Comparison of ENCODE assay signal across 16 mouse cellular contexts in the genomic region with DNA sequence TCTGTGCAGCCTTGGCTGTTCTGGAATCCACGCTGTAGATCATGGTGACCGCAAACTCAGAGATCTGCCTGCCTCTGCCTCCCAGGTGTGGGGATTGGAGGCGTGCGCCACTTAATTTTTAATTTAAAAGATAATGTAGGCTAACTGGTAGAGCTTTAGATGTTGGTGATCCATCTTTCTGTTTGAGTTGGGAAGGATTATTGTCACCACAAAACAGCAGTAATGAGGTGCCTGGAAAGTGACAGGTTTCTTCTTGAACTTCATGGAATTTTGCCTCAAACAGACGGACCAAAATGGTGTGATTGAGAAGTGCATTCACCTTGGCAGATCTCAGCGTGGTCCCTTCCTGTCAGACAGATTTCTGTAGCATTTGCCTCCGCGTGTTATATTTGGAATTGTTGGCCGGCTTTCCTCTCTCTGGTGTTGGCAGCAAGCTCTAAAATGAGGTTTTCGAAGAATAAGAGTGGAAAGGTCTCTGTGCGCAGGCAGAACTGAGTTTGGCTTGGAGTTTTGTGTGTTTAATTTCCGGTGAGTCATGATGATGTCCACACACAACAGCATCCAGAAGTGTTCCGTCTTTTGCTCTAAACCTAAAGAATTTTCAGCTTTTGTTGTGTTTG. TPM values are rescaled to one million over a fixed set of nuclear protein-coding genes. Genes with fewer than 3 reads are reported as not detected.
A peak's percentile ranks its signal among the peaks of the same experiment; 100 is the strongest.
DNase-seq lines count a peak whose midpoint lies in the region; ATAC-seq and TF ChIP-seq lines count a peak whose summit lies in the region.
"Had no signal": no experiment of that assay in that cellular context is flagged by ENCODE, and none has a peak within 500 bp of the region (broad histone marks: within the 10 kb centered on the region; RNA-seq: fewer than 3 reads in every experiment).

No protein-coding gene starts in this region.

- peak; percentile 38 for DNase-seq in heart, adult 8-10 months (ENCODE audit: low spot score)
- DNase-seq in lung, postnatal 0 days (ENCODE audit: low spot score): peak; percentile 61
- no peak for DNase-seq in lung, postnatal 14 days
- peak; percentile 56 to 65 for DNase-seq in cerebellum, postnatal 36 days
- DNase-seq in urinary bladder, adult 18-20 months (ENCODE audit: low spot score in 2 of 2): no peak
- DNase-seq: lung, adult 18-20 months had no signal

- no peak overlapping the region for H3K4me2 ChIP-seq in heart, embryonic 12.5 days
- no peak overlapping the region for H3K4me2 ChIP-seq in lung, postnatal 0 days (replicated peaks; ENCODE audit: low read depth, low read length)
- no peak overlapping the region for H3K4me2 ChIP-seq in midbrain, embryonic 15.5 days
- H3K4me2 ChIP-seq: embryonic facial prominence, embryonic 13.5 days; hindbrain, embryonic 12.5 days; kidney, embryonic 15.5 days had no signal

- TF ChIP-seq EP300 in lung, postnatal 0 days (IDR thresholded peaks at IDR 0.05): no peak; the same call in 1 of the 2 replicates

- H3K27ac ChIP-seq in heart, embryonic 12.5 days (ENCODE audit: poor library complexity, severe bottlenecking): no peak overlapping the region
- H3K27ac ChIP-seq in lung, postnatal 0 days (ENCODE audit: low read length): no peak overlapping the region
- 0 out of 2 replicates have a peak overlapping the region, but pooled peaks have one; percentile 19 for H3K27ac ChIP-seq in bone marrow macrophage, adult 2 months (ENCODE audit: insufficient read depth, low read depth, low read length)
- H3K27ac ChIP-seq in midbrain, embryonic 15.5 days: no peak overlapping the region
- H3K27ac ChIP-seq: embryonic facial prominence, embryonic 13.5 days; forebrain, embryonic 10.5 days; hindbrain, embryonic 12.5 days; kidney, embryonic 15.5 days had no signal

- H3K4me3 ChIP-seq in heart, embryonic 12.5 days: no peak overlapping the region
- H3K4me3 ChIP-seq in lung, postnatal 0 days (ENCODE audit: low read depth, low read length): no peak overlapping the region
- no peak overlapping the region for H3K4me3 ChIP-seq in bone marrow macrophage, adult 2 months (ENCODE audit: insufficient read depth, low read length)
- no peak overlapping the region for H3K4me3 ChIP-seq in midbrain, embryonic 15.5 days
- H3K4me3 ChIP-seq: embryonic facial prominence, embryonic 13.5 days; forebrain, embryonic 10.5 days; hindbrain, embryonic 12.5 days; kidney, embryonic 15.5 days had no signal

- no peak for ATAC-seq in heart, embryonic 12.5 days (ENCODE audit: insufficient number of reproducible peaks, low FRiP score)
- no peak for ATAC-seq in lung, postnatal 0 days
- no peak for ATAC-seq in midbrain, embryonic 15.5 days (replicated peaks)
- ATAC-seq: midbrain, embryonic 16.5 days had no signal

- H3K27me3 ChIP-seq in heart, embryonic 12.5 days (replicated peaks): no peaks in the 10 kb centered on the region
- H3K27me3 ChIP-seq in lung, postnatal 0 days (replicated peaks; ENCODE audit: insufficient read depth, low read length): no peaks in the 10 kb centered on the region
- H3K27me3 ChIP-seq in midbrain, embryonic 15.5 days (replicated peaks): no peaks in the 10 kb centered on the region
- H3K27me3 ChIP-seq: embryonic facial prominence, embryonic 13.5 days; hindbrain, embryonic 12.5 days; kidney, embryonic 15.5 days had no signal

- no peak overlapping the region for H3K9ac ChIP-seq in heart, embryonic 12.5 days
- no peak overlapping the region for H3K9ac ChIP-seq in lung, postnatal 0 days (replicated peaks; ENCODE audit: low read depth)
- no peak overlapping the region for H3K9ac ChIP-seq in midbrain, embryonic 15.5 days
- H3K9ac ChIP-seq: embryonic facial prominence, embryonic 13.5 days; hindbrain, embryonic 12.5 days; kidney, embryonic 15.5 days had no signal

- peaks cover 9% of the 10 kb centered on the region for H3K4me1 ChIP-seq in heart, embryonic 12.5 days (replicated peaks)
- H3K4me1 ChIP-seq in lung, postnatal 0 days (ENCODE audit: insufficient read depth, low read depth, low read length): 0 out of 2 replicates have a peak, but pooled peaks cover 4% of the 10 kb centered on the region
- H3K4me1 ChIP-seq in bone marrow macrophage, adult 2 months (ENCODE audit: control insufficient read depth, insufficient read depth, low read length): peaks cover 21% of the 10 kb centered on the region
- peaks cover 16% of the 10 kb centered on the region for H3K4me1 ChIP-seq in midbrain, embryonic 15.5 days

- 90% methylated on average over 13 of the region's 13 CpGs for WGBS in heart, embryonic 12.5 days
- 70% methylated on average over 13 of the region's 13 CpGs for WGBS in lung, postnatal 0 days
- 95% methylated on average over 13 of the region's 13 CpGs for WGBS in midbrain, embryonic 15.5 days

- TF ChIP-seq CTCF in lung, postnatal 0 days (IDR thresholded peaks at IDR 0.05): no peak
- no peak for TF ChIP-seq CTCF in bone marrow macrophage, adult 2 months (IDR thresholded peaks at IDR 0.05; ENCODE audit: low read depth, low read length)

- H3K36me3 ChIP-seq in heart, embryonic 12.5 days: peaks cover 50% of the 10 kb centered on the region
- H3K36me3 ChIP-seq in lung, postnatal 0 days (ENCODE audit: insufficient read depth, low read length): 0 out of 2 replicates have a peak, but pooled peaks cover 6% of the 10 kb centered on the region
- H3K36me3 ChIP-seq in midbrain, embryonic 15.5 days (replicated peaks): 0 out of 2 replicates have a peak, but pooled peaks cover 3% of the 10 kb centered on the region

- no peaks in the 10 kb centered on the region for H3K9me3 ChIP-seq in heart, embryonic 12.5 days (replicated peaks)
- H3K9me3 ChIP-seq in lung, postnatal 0 days (ENCODE audit: low read length): no peaks in the 10 kb centered on the region
- H3K9me3 ChIP-seq in midbrain, embryonic 15.5 days: no peaks in the 10 kb centered on the region
- H3K9me3 ChIP-seq: embryonic facial prominence, embryonic 13.5 days; forebrain, embryonic 10.5 days; hindbrain, embryonic 12.5 days; kidney, embryonic 15.5 days had no signal

- no peak for TF ChIP-seq POLR2A in bone marrow macrophage, adult 2 months (IDR thresholded peaks at IDR 0.05; ENCODE audit: borderline replicate concordance, low read depth, low read length)

RNA-seq across cellular contexts. Expression of gene Phf12, which starts 6.6 kb away (rescaled TPM):
- total RNA-seq in heart, adult 8-10 months (2022): 10 to 100 TPM; 24.8 to 27.5 (median 26.0) TPM
- 17.0 and 17.7 TPM in 2 replicates for polyA plus RNA-seq in heart, embryonic 12.5 days (2016; fragmentation: Nextera tagmentation; extraction: Ambion mirVana)
- polyA plus RNA-seq in lung, postnatal 0 days (2015; fragmentation: Nextera tagmentation; extraction: Ambion mirVana): 7.7 and 9.0 TPM in 2 replicates
- polyA plus RNA-seq in bone marrow macrophage, adult 2 months (2012; ENCODE audit: insufficient read depth, insufficient read length, missing spikeins): 42.5 and 47.8 TPM in 2 replicates
- polyA plus RNA-seq in midbrain, embryonic 15.5 days (2015; fragmentation: Nextera tagmentation; extraction: Ambion mirVana): 19.2 and 20.7 TPM in 2 replicates

RNA-seq across cellular contexts. Expression of gene Dhrs13, which starts 42.9 kb away (rescaled TPM):
- total RNA-seq in heart, adult 8-10 months (2022): 1 to 10 TPM; 2.8 to 5.1 (median 4.2) TPM
- 15.3 and 15.8 TPM in 2 replicates for polyA plus RNA-seq in heart, embryonic 12.5 days (2016; fragmentation: Nextera tagmentation; extraction: Ambion mirVana)
- polyA plus RNA-seq in lung, postnatal 0 days (2015; fragmentation: Nextera tagmentation; extraction: Ambion mirVana): 9.4 and 9.7 TPM in 2 replicates
- polyA plus RNA-seq in bone marrow macrophage, adult 2 months (2012; ENCODE audit: insufficient read depth, insufficient read length, missing spikeins): 2.8 and 3.5 TPM in 2 replicates
- 51.8 and 52.7 TPM in 2 replicates for polyA plus RNA-seq in midbrain, embryonic 15.5 days (2015; fragmentation: Nextera tagmentation; extraction: Ambion mirVana)

RNA-seq across cellular contexts. Expression of gene Flot2, which starts 48.5 kb away (rescaled TPM):
- total RNA-seq in heart, adult 8-10 months (2022): 10 to 100 TPM; 53.5 to 62.6 (median 56.4) TPM
- polyA plus RNA-seq in heart, embryonic 12.5 days (2016; fragmentation: Nextera tagmentation; extraction: Ambion mirVana): 71.7 and 73.4 TPM in 2 replicates
- 55.6 and 58.3 TPM in 2 replicates for polyA plus RNA-seq in lung, postnatal 0 days (2015; fragmentation: Nextera tagmentation; extraction: Ambion mirVana)
- polyA plus RNA-seq in bone marrow macrophage, adult 2 months (2012; ENCODE audit: insufficient read depth, insufficient read length, missing spikeins): 59.0 and 64.0 TPM in 2 replicates
- polyA plus RNA-seq in midbrain, embryonic 15.5 days (2015; fragmentation: Nextera tagmentation; extraction: Ambion mirVana): 76.7 and 80.4 TPM in 2 replicates

RNA-seq across cellular contexts. Expression of gene Sez6, which starts 58.6 kb away (rescaled TPM):
- total RNA-seq in heart, adult 8-10 months (2022): under 1 TPM; 0.19 to 0.84 (median 0.52) TPM
- polyA plus RNA-seq in heart, embryonic 12.5 days (2016; fragmentation: Nextera tagmentation; extraction: Ambion mirVana): 0.18 TPM in 1 of 2 replicates, not detected in the other
- polyA plus RNA-seq in lung, postnatal 0 days (2015; fragmentation: Nextera tagmentation; extraction: Ambion mirVana): 0.04 and 0.06 TPM in 2 replicates
- polyA plus RNA-seq in bone marrow macrophage, adult 2 months (2012; ENCODE audit: insufficient read depth, insufficient read length, missing spikeins): 0.24 TPM in 1 of 2 replicates, not detected in the other
- 159 and 162 TPM in 2 replicates for polyA plus RNA-seq in midbrain, embryonic 15.5 days (2015; fragmentation: Nextera tagmentation; extraction: Ambion mirVana)
- total RNA-seq: common myeloid progenitor, adult 5-6 weeks; megakaryocyte progenitor cell, adult 5-6 weeks had no signal

Comparison
In these comparisons a context has a peak if more than half of its experiments do, and no peak if none do; other contexts are left out.
1. DNase-seq: peak in heart, adult 8-10 months (single experiment), lung, postnatal 0 days (single experiment) and cerebellum, postnatal 36 days (2 of 2); none in lung, postnatal 14 days (single experiment) and urinary bladder, adult 18-20 months (0 of 2).